Mouse (Mus musculus): ENCODE measurements around the gene Xlr5a. TPM values are rescaled to one million over a fixed set of nuclear protein-coding genes. Genes with fewer than 3 reads are reported as not detected.
A peak's percentile ranks its signal among the peaks of the same experiment; 100 is the strongest.
"Not testable (repeated sequence)": the region's sequence is repeated elsewhere in the genome, so short reads cannot be mapped to it uniquely, and the experiment has no call there.

The Xlr5a gene
- polyA plus RNA-seq, 1 experiment from 2014 or later, result not detected

GRCm38 (mm10) chrX:73176889-73177288 is 115.9 kb downstream of the Xlr5a start, which contains the start of gene Spin2d:
Gene Spin2d (minus strand): TSS chrX:73176989.
- H3K9me3 ChIP-seq (ENCODE audit: low read length); H3K4me1 ChIP-seq (ENCODE audit: insufficient read depth, low read length); H3K4me2 ChIP-seq (replicated peaks; ENCODE audit: low read depth, low read length); H3K27ac ChIP-seq (ENCODE audit: low read length); H3K36me3 ChIP-seq (ENCODE audit: insufficient read depth, low read length); H3K27me3 ChIP-seq (ENCODE audit: insufficient read depth, low read length); ATAC-seq (ENCODE audit: low FRiP score, low TSS enrichment); H3K4me3 ChIP-seq (ENCODE audit: low read length); H3K9ac ChIP-seq (replicated peaks; ENCODE audit: low read length): not testable (repeated sequence)
- 87% methylated on average over 6 of the region's 15 CpGs for WGBS

DNA sequence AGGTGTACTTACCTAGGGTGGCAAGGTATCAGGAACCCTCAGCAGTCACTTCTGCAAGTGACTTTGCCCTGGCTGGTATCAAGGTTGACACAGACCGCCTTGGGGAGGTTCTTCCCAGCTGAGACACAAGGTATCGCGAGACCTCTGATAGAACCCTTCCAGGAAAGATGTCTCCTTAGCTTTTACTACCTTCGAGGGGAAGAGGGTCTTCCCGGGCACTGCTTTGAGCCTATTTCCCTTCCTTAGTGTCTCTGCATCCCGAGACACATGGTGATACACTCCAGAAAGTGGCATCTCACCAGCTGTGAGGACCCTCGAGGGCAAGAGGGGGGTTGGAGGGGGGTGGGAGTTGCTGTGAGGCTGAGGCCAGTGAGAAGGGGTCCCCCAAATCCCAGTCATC is 143.4 kb downstream of the Xlr5a start, which contains the start of gene DXBay18:
Gene DXBay18 (minus strand): TSS at position 101 of the 400 bp plus-strand sequence.
- not testable (repeated sequence) for H3K4me2 ChIP-seq (replicated peaks; ENCODE audit: low read depth, low read length); H3K36me3 ChIP-seq (ENCODE audit: insufficient read depth, low read length); H3K27me3 ChIP-seq (ENCODE audit: insufficient read depth, low read length); H3K9me3 ChIP-seq (ENCODE audit: low read length); H3K9ac ChIP-seq (replicated peaks; ENCODE audit: low read length); H3K4me1 ChIP-seq (ENCODE audit: insufficient read depth, low read length); H3K27ac ChIP-seq (ENCODE audit: low read length); ATAC-seq (ENCODE audit: low FRiP score, low TSS enrichment); H3K4me3 ChIP-seq (ENCODE audit: low read length)
- no CpG with 5 or more reads among the region's 7 CpGs for WGBS

DNA sequence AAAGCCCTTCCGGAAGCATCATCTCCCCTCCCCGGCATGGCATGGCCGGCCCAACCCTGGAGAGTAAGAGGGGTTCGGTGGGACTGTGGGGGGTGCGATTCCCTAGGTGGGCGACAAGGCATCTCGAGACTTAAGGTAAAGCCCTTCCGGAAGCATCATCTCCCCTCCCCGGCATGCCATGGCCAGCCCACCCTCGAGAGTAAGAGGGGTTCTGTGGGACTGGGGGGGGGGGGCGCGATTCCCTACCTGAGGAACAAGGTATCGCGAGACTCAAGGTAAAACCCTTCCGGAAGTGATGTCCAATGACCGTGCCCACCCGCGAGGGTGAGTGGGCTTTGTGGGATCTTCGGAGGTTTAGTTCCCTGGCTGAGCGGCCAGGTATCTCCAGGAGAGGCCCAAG is 144.3 kb downstream of the Xlr5a start, which contains the start of gene Xlr5b:
Gene Xlr5b (plus strand): TSS at position 301 of the 400 bp plus-strand sequence.
- H3K9me3 ChIP-seq (ENCODE audit: low read length); H3K27me3 ChIP-seq (ENCODE audit: insufficient read depth, low read length); H3K4me3 ChIP-seq (ENCODE audit: low read length); H3K36me3 ChIP-seq (ENCODE audit: insufficient read depth, low read length); H3K4me1 ChIP-seq (ENCODE audit: insufficient read depth, low read length); H3K4me2 ChIP-seq (replicated peaks; ENCODE audit: low read depth, low read length); H3K27ac ChIP-seq (ENCODE audit: low read length); H3K9ac ChIP-seq (replicated peaks; ENCODE audit: low read length); ATAC-seq (ENCODE audit: low FRiP score, low TSS enrichment): not testable (repeated sequence)
- WGBS, result no CpG with 5 or more reads among the region's 20 CpGs

DNA sequence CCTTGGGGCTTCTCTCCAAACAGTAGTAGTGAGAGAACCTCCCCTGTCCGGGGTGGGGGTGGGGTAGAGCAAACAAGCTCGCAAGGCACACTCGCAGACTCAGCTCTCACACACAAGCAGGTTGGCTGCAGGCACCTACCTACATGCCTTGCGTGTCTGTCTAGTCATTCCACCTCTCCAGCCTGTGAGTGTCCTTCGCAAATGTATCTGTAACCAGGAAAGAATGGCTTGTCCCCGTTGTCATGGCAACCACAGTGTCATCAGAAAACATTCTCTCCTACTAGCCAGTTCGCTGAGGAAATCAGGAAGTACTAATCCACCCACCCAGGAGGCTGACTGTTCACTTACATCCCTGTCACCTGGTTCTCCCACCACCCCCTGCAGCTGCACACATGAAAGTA is 149.6 kb downstream of the Xlr5a start:
- not testable (repeated sequence) for H3K9me3 ChIP-seq (ENCODE audit: low read length); H3K27me3 ChIP-seq (ENCODE audit: insufficient read depth, low read length); ATAC-seq (ENCODE audit: low FRiP score, low TSS enrichment); H3K4me2 ChIP-seq (replicated peaks; ENCODE audit: low read depth, low read length); H3K4me3 ChIP-seq (ENCODE audit: low read length); H3K4me1 ChIP-seq (ENCODE audit: insufficient read depth, low read length); H3K9ac ChIP-seq (replicated peaks; ENCODE audit: low read length); H3K27ac ChIP-seq (ENCODE audit: low read length); H3K36me3 ChIP-seq (ENCODE audit: insufficient read depth, low read length)
- WGBS, result no CpG with 5 or more reads among the region's 7 CpGs

GRCm38 (mm10) chrX:73122859-73123829 is 169.6 kb downstream of the Xlr5a start:
- not testable (repeated sequence) for H3K27me3 ChIP-seq (ENCODE audit: insufficient read depth, low read length); H3K4me3 ChIP-seq (ENCODE audit: low read length); H3K9me3 ChIP-seq (ENCODE audit: low read length); H3K4me1 ChIP-seq (ENCODE audit: insufficient read depth, low read length); H3K4me2 ChIP-seq (replicated peaks; ENCODE audit: low read depth, low read length); H3K27ac ChIP-seq (ENCODE audit: low read length); H3K9ac ChIP-seq (replicated peaks; ENCODE audit: low read length); H3K36me3 ChIP-seq (ENCODE audit: insufficient read depth, low read length)
- 0 out of 2 replicates have a peak, but pooled peaks have one; percentile 57 for ATAC-seq (ENCODE audit: low FRiP score, low TSS enrichment)
- WGBS, result no CpG with 5 or more reads among the region's 12 CpGs

GRCm38 (mm10) chrX:73116747-73117146 is 176.0 kb downstream of the Xlr5a start, which contains the start of gene Gm14685:
Gene Gm14685 (plus strand): TSS chrX:73117047.
- H3K4me1 ChIP-seq (ENCODE audit: insufficient read depth, low read length); H3K27me3 ChIP-seq (ENCODE audit: insufficient read depth, low read length); H3K9ac ChIP-seq (replicated peaks; ENCODE audit: low read length); ATAC-seq (ENCODE audit: low FRiP score, low TSS enrichment); H3K27ac ChIP-seq (ENCODE audit: low read length); H3K9me3 ChIP-seq (ENCODE audit: low read length); H3K4me2 ChIP-seq (replicated peaks; ENCODE audit: low read depth, low read length); H3K36me3 ChIP-seq (ENCODE audit: insufficient read depth, low read length); H3K4me3 ChIP-seq (ENCODE audit: low read length): not testable (repeated sequence)
- WGBS, result no CpG with 5 or more reads among the region's 7 CpGs

DNA sequence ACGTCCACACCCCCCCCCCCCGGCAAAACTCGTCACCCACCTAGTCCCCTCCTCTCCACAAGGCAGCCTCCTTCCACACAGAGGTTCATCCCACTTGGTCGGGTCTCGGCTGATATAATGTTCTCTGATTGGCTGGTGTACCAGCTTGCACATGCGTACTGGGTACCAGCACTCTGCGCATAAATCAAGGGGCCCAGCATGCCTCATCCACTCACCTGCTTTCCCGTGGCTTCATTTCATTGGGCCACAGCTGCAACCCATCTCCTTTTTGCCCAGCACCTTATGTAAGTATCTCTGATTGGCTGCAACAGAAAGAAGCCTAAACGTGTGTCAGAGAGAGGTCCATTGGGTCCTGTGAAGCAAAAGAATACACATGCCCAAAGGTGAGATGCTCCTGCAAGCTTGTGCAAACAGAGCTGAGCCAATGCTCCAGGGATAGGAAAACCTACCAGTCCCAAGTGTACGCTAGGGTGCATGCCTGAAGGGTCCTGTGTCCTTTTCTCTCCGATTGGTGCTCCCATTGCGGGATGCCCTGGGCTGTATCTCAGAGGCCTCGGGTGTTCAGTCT is 195.8 kb downstream of the Xlr5a start, which contains the start of gene Xlr3a:
Gene Xlr3a (minus strand): TSS at position 155 of the 568 bp plus-strand sequence.
- not testable (repeated sequence) for H3K36me3 ChIP-seq (ENCODE audit: insufficient read depth, low read length); H3K9ac ChIP-seq (replicated peaks; ENCODE audit: low read length); H3K27me3 ChIP-seq (ENCODE audit: insufficient read depth, low read length); H3K4me3 ChIP-seq (ENCODE audit: low read length); H3K9me3 ChIP-seq (ENCODE audit: low read length); H3K27ac ChIP-seq (ENCODE audit: low read length); H3K4me2 ChIP-seq (replicated peaks; ENCODE audit: low read depth, low read length); ATAC-seq (ENCODE audit: low FRiP score, low TSS enrichment); H3K4me1 ChIP-seq (ENCODE audit: insufficient read depth, low read length)
- WGBS, result 76% methylated on average over 12 of the region's 13 CpGs

GRCm38 (mm10) chrX:73082267-73083055 is 210.3 kb downstream of the Xlr5a start, which contains the start of gene Xlr4a:
Gene Xlr4a (minus strand): TSS chrX:73082478.
- WGBS, result 73% methylated on average over 18 of the region's 19 CpGs
- H3K4me2 ChIP-seq (replicated peaks; ENCODE audit: low read depth, low read length); H3K27ac ChIP-seq (ENCODE audit: low read length); H3K4me1 ChIP-seq (ENCODE audit: insufficient read depth, low read length); H3K4me3 ChIP-seq (ENCODE audit: low read length); H3K9me3 ChIP-seq (ENCODE audit: low read length); H3K9ac ChIP-seq (replicated peaks; ENCODE audit: low read length); H3K36me3 ChIP-seq (ENCODE audit: insufficient read depth, low read length); H3K27me3 ChIP-seq (ENCODE audit: insufficient read depth, low read length); ATAC-seq (ENCODE audit: low FRiP score, low TSS enrichment): not testable (repeated sequence)

GRCm38 (mm10) chrX:73066765-73067312 is 225.9 kb downstream of the Xlr5a start:
- H3K27ac ChIP-seq (ENCODE audit: low read length); H3K9me3 ChIP-seq (ENCODE audit: low read length); ATAC-seq (ENCODE audit: low FRiP score, low TSS enrichment); H3K27me3 ChIP-seq (ENCODE audit: insufficient read depth, low read length); H3K4me2 ChIP-seq (replicated peaks; ENCODE audit: low read depth, low read length); H3K4me3 ChIP-seq (ENCODE audit: low read length); H3K9ac ChIP-seq (replicated peaks; ENCODE audit: low read length); H3K4me1 ChIP-seq (ENCODE audit: insufficient read depth, low read length); H3K36me3 ChIP-seq (ENCODE audit: insufficient read depth, low read length): not testable (repeated sequence)
- 80% methylated on average over 1 of the region's 5 CpGs for WGBS

All from kidney, embryonic 16.5 days (tissue).